Mouse (Mus musculus) MEL (cell line): ENCODE measurements around the gene Dnal4.

Experiments used
- CHD2 ChIP-seq: IDR thresholded peaks from 2 replicates; pipeline ENCODE4 v1.6.1; 2011; ENCODE audit warnings: low read length, improper control_type of control experiment
- CTCF ChIP-seq, 3 experiments: IDR thresholded peaks in 2 of 3; conservative IDR thresholded peaks in 1 of 3; 2 replicates each; pipeline ENCODE4 v1.5.1; 2011 to 2012; ENCODE audit warnings: low read length in 3 of 3, low read depth in 2 of 3, mild to moderate bottlenecking in 2 of 3, improper control_type of control experiment in 1 of 3, inconsistent platforms in 1 of 3, mixed read lengths in 1 of 3, moderate library complexity in 1 of 3; ENCODE audit not compliant: control insufficient read depth in 1 of 3, insufficient read depth in 1 of 3, poor library complexity in 1 of 3, severe bottlenecking in 1 of 3
- E2F4 ChIP-seq: IDR thresholded peaks from 2 replicates; pipeline ENCODE4 v1.6.1; 2011; ENCODE audit warnings: low read depth, low read length, improper control_type of control experiment, borderline replicate concordance
- EP300 ChIP-seq, 2 experiments: IDR thresholded peaks; 2 replicates each; pipeline ENCODE4 v1.6.1; 2011; ENCODE audit warnings: improper control_type of control experiment in 2 of 2, low read length in 2 of 2, low read depth in 1 of 2, mild to moderate bottlenecking in 1 of 2
- GATA1 ChIP-seq: IDR thresholded peaks from 2 replicates; pipeline ENCODE4 v1.6.1; 2011; ENCODE audit warnings: low read depth, low read length, improper control_type of control experiment
- HCFC1 ChIP-seq: IDR thresholded peaks from 2 replicates; pipeline ENCODE4 v1.6.1; 2012; ENCODE audit warnings: low read depth, mild to moderate bottlenecking, inconsistent platforms, low read length, improper control_type of control experiment, moderate library complexity
- MAX ChIP-seq: IDR thresholded peaks from 2 replicates; pipeline ENCODE4 v1.6.1; 2011; ENCODE audit warnings: low read length, improper control_type of control experiment
- MEF2A ChIP-seq: IDR thresholded peaks from 2 replicates; pipeline ENCODE4 v1.6.1; 2014; ENCODE audit warnings: low read depth, mild to moderate bottlenecking, inconsistent platforms, low read length, improper control_type of control experiment; ENCODE audit not compliant: poor library complexity, insufficient replicate concordance, severe bottlenecking; ENCODE audit errors: extremely low read depth
- NRF1 ChIP-seq: IDR thresholded peaks from 2 replicates; pipeline ENCODE4 v1.6.1; 2014; ENCODE audit warnings: low read depth, mild to moderate bottlenecking, inconsistent platforms, low read length, improper control_type of control experiment, moderate library complexity; ENCODE audit not compliant: poor library complexity, insufficient read depth, severe bottlenecking
- POLR2A ChIP-seq, 2 experiments: IDR thresholded peaks; 2 replicates each; pipeline ENCODE4 v1.6.1; 2011 to 2012; ENCODE audit warnings: low read length in 2 of 2, mild to moderate bottlenecking in 2 of 2, control low read depth in 1 of 2, improper control_type of control experiment in 1 of 2, low read depth in 1 of 2, moderate library complexity in 1 of 2; ENCODE audit not compliant: control insufficient read depth in 1 of 2, insufficient read depth in 1 of 2, poor library complexity in 1 of 2
- SMC3 ChIP-seq: IDR thresholded peaks from 2 replicates; pipeline ENCODE4 v1.6.1; 2011; ENCODE audit warnings: low read depth, low read length, improper control_type of control experiment

- TF ChIP-seq MEF2A (no peak), CTCF (IDR thresholded peaks at IDR 0.05 in 2 of 3, conservative IDR thresholded peaks at IDR 0.05 in 1 of 3; ENCODE audit: control insufficient read depth in 1 of 3, insufficient read depth in 1 of 3, low read depth in 2 of 3, low read length in 3 of 3, poor library complexity in 1 of 3, severe bottlenecking in 1 of 3) (no peak), GATA1 (no peak), HCFC1 (no peak), NRF1 (no peak), CHD2 (no peak), EP300 (IDR thresholded peaks at IDR 0.05; ENCODE audit: low read depth in 1 of 2, low read length in 2 of 2) (no peak), POLR2A (IDR thresholded peaks at IDR 0.05; ENCODE audit: control insufficient read depth in 1 of 2, insufficient read depth in 1 of 2, low read depth in 1 of 2, low read length in 2 of 2, poor library complexity in 1 of 2) (no peak), SMC3 (no peak), E2F4 (no peak), MAX (no peak)
Measured at GRCm38 (mm10) chr15:79757118-79757517, 20.5 kb downstream of the Dnal4 start.
